Mouse (Mus musculus) liver, adult 2 months (tissue): Measurements from ENCODE around the gene A1cf. TPM values are rescaled to one million over a fixed set of nuclear protein-coding genes. Genes with fewer than 3 reads are reported as not detected.

Source experiments
- DNase-seq: peaks from one replicate; pipeline ENCODE4 v3.0.0-alpha.2; 2011; ENCODE audit warnings: low read depth, low spot score; ENCODE audit errors: extremely low read depth
- H3K27ac ChIP-seq: fragments of 200-500 bp; replicated peaks from 2 replicates; pipeline ENCODE4 v1.5.1; 2012; ENCODE audit warnings: low read depth, mild to moderate bottlenecking, control low read depth, inconsistent platforms, low read length; ENCODE audit not compliant: insufficient read depth
- H3K27me3 ChIP-seq: fragments of 200-500 bp; 2 replicates; pipeline ENCODE4 v1.6.1; 2012; ENCODE audit warnings: mild to moderate bottlenecking, moderate library complexity, low read length, inconsistent platforms; ENCODE audit not compliant: control insufficient read depth, insufficient read depth
- H3K36me3 ChIP-seq: fragments of 200-500 bp; 2 replicates; pipeline ENCODE4 v1.6.1; 2012; ENCODE audit warnings: low read length, inconsistent platforms; ENCODE audit not compliant: control insufficient read depth, insufficient read depth
- H3K4me1 ChIP-seq: fragments of 200-500 bp; 2 replicates; pipeline ENCODE4 v1.6.1; 2011; ENCODE audit warnings: low read length; ENCODE audit not compliant: control insufficient read depth, insufficient read depth
- H3K4me3 ChIP-seq: fragments of 200-500 bp; 2 replicates; pipeline ENCODE4 v1.5.1; 2011; ENCODE audit warnings: low read depth, mild to moderate bottlenecking, control low read depth, low read length, moderate library complexity; ENCODE audit not compliant: insufficient read depth
- H3K79me2 ChIP-seq: fragments of 200-500 bp; 2 replicates; pipeline ENCODE4 v1.6.1; 2012; ENCODE audit warnings: inconsistent platforms, mild to moderate bottlenecking, low read length, moderate library complexity; ENCODE audit not compliant: control insufficient read depth, insufficient read depth
- H3K9ac ChIP-seq: fragments of 200-500 bp; 2 replicates; pipeline ENCODE4 v1.6.1; 2012; ENCODE audit warnings: low read depth, mild to moderate bottlenecking, control low read depth, inconsistent platforms, low read length
- CTCF ChIP-seq: fragments of 200-500 bp; IDR thresholded peaks from 2 replicates; pipeline ENCODE4 v1.5.1; 2011; ENCODE audit warnings: low read depth, low read length, control low read depth
- POLR2A ChIP-seq: fragments of 200-500 bp; IDR thresholded peaks from 2 replicates; pipeline ENCODE4 v1.6.1; 2011; ENCODE audit warnings: low read length, control low read depth; ENCODE audit not compliant: insufficient read depth; ENCODE audit errors: extremely low read depth
- whole genome bisulfite sequencing: fragments of 180-500 bp; shearing (Covaris S2); methylation state at CpG from one replicate; pipeline ENCODE4 v1.1.7; 2018; 5-methylcytosine and 5-hydroxymethylcytosine counted together
- polyA plus RNA-seq: library from polyadenylated mRNA; depleted of rRNA; stranded (reverse); fragments of >200 nt; gene quantifications from 2 replicates; pipeline ENCODE4 v1.2.3, GENCODE M21; 2012
- total RNA-seq: library from RNA; depleted of rRNA; stranded (reverse); fragments of >200 nt; gene quantifications from 2 replicates; pipeline ENCODE4 v1.2.3, GENCODE M21; 2014

The A1cf gene
- total and polyA plus RNA-seq, 2 experiments = 53.4 to 117 TPM

DNA sequence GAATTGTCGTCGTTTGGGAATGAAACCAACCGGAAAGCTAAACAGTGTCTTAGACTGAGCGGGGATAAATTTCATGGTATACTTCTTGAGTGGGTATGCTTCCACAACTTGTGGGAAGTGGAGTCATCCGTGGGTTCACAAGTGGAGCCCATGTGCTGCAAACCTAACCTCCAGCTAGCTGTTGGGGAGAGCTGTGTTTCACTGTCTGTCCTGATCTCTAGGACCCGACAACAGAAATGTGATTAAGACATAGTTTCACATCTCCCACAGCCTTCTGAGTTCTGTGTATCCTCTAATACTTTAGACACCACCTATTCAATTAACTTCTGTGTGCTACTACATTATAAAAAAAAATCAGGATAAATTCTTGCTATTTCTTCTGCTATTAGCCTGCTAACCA is 407 bp downstream of the A1cf start:
- peaks cover 3% of the 10 kb centered on the region; the same call in 1 of the 2 replicates for H3K4me1 ChIP-seq
- peak overlapping the region; percentile 98 for H3K27ac ChIP-seq
- no peaks in the 10 kb centered on the region for H3K27me3 ChIP-seq
- 29% methylated on average over 6 of the region's 6 CpGs for WGBS
- peak overlapping the region; percentile 92 for H3K9ac ChIP-seq
- peaks cover 3% of the 10 kb centered on the region; the same call in 1 of the 2 replicates for H3K79me2 ChIP-seq
- DNase-seq = no peak
- peaks cover 2% of the 10 kb centered on the region for H3K36me3 ChIP-seq
- TF ChIP-seq CTCF (no peak), POLR2A (no peak)
- peak overlapping the region; percentile 61 for H3K4me3 ChIP-seq

DNA sequence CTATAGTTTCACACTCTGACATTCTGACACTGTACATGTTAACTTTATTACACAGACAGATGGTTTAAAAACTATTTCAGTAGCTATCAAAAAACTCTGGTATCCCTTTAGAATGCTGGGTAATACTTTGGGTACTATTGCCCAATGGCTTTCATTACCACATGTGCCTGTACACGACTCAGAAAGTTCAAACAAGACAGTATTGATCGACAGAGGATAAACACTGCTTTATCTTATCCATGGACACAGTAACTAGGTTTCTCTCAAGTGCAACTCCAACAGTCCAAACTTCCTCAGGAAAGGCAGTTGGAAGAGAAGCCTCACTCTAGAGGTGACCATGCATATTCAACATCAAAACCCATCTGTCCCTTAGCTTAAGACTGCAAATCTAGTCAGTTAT is 2.8 kb downstream of the A1cf start:
- WGBS = 11% methylated on average over 2 of the region's 2 CpGs
- no peak overlapping the region for H3K27ac ChIP-seq
- TF ChIP-seq CTCF = no peak
- no peak for TF ChIP-seq POLR2A

DNA sequence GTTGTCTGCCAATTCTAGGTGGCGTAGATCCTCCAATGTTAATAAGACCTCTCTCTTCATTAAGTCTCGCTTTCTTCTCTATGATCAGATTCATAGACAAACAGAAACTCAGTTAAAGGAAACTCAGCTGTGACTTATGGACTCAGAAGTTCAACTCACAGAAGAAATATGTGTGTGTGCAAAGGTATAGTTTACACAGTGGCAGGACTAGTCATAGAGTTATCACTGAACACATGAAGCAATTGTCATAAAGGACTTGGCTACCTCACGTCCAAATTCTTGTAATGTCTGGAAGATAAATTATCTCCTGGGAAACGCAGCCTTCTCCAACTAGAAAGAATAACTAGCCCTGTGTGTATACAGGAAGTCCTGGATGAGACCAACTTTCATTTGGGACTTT is 9.4 kb downstream of the A1cf start:
- 32% methylated on average over 4 of the region's 4 CpGs for WGBS
- TF ChIP-seq CTCF (no peak), POLR2A (no peak)
- H3K79me2 ChIP-seq = peaks cover 24% of the 10 kb centered on the region; the same call in 1 of the 2 replicates
- no peak overlapping the region for H3K27ac ChIP-seq
- H3K27me3 ChIP-seq = no peaks in the 10 kb centered on the region
- DNase-seq = peak; percentile 32
- H3K36me3 ChIP-seq = peaks cover 31% of the 10 kb centered on the region
- no peak overlapping the region for H3K9ac ChIP-seq
- no peak overlapping the region for H3K4me3 ChIP-seq
- H3K4me1 ChIP-seq = peaks cover 21% of the 10 kb centered on the region

More for the DNA sequence above, 2.8 kb downstream of the A1cf start:
- H3K9ac ChIP-seq = no peak overlapping the region
- no peaks in the 10 kb centered on the region for H3K27me3 ChIP-seq
- H3K4me1 ChIP-seq = peaks cover 10% of the 10 kb centered on the region; the same call in 1 of the 2 replicates
- peak overlapping the region; percentile 57; the same call in 1 of the 2 replicates for H3K4me3 ChIP-seq
- DNase-seq = peak; percentile 99
- peaks cover 16% of the 10 kb centered on the region for H3K36me3 ChIP-seq
- peaks cover 12% of the 10 kb centered on the region; the same call in 1 of the 2 replicates for H3K79me2 ChIP-seq

DNA sequence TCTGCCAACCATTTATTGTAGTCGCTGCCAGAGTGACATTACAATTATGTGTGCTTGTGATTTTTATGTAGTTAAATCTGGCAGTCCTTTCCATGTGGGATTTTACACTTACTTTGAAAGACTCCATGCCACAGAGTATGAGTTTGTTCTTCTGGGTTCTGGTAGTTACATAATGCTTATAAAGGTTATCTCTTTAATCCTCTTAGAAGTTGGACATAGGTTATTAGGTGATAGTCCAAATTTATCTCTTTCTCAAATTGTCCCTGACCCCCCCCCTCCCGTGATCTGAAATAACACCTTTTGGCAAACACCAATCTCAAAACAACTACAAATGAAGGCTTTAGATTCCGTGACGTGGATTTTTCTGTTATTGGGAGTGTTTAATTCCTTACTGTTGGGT is 16.0 kb downstream of the A1cf start:
- TF ChIP-seq POLR2A (no peak), CTCF (no peak)
- DNase-seq = peak; percentile 79
- H3K79me2 ChIP-seq = peaks cover 18% of the 10 kb centered on the region
- 28% methylated on average over 4 of the region's 4 CpGs for WGBS
- H3K36me3 ChIP-seq = peaks cover 6% of the 10 kb centered on the region
- no peak overlapping the region for H3K9ac ChIP-seq
- H3K27me3 ChIP-seq = no peaks in the 10 kb centered on the region
- no peak overlapping the region for H3K27ac ChIP-seq
- H3K4me1 ChIP-seq = peaks cover 35% of the 10 kb centered on the region
- H3K4me3 ChIP-seq = no peak overlapping the region

DNA sequence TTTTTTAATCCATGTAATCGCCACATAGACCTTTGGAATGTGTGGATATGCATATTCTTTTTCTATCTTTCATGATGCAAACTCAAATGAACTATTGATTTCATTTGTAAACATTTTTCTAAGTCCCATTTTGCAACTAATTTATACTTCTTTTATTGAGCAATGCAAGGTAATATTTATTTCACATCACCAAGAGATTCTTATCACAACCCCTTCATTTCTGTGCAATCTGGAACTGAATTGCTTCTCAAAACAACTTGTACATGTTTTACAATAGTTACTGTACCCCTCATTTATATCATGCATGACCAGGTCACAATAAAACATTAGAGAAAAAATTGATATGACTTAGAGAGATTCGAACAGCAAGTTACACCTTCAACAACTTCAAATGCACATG is 18.7 kb downstream of the A1cf start:
- TF ChIP-seq CTCF (no peak), POLR2A (no peak)
- peaks cover 8% of the 10 kb centered on the region for H3K36me3 ChIP-seq
- H3K4me3 ChIP-seq = no peak overlapping the region
- peak; percentile 90 for DNase-seq
- no peak overlapping the region for H3K9ac ChIP-seq
- H3K4me1 ChIP-seq = peaks cover 40% of the 10 kb centered on the region
- WGBS = 20% methylated on average over 2 of the region's 2 CpGs
- H3K79me2 ChIP-seq = peaks cover 19% of the 10 kb centered on the region
- peak overlapping the region; percentile 39; the same call in 1 of the 2 replicates for H3K27ac ChIP-seq
- no peaks in the 10 kb centered on the region for H3K27me3 ChIP-seq

DNA sequence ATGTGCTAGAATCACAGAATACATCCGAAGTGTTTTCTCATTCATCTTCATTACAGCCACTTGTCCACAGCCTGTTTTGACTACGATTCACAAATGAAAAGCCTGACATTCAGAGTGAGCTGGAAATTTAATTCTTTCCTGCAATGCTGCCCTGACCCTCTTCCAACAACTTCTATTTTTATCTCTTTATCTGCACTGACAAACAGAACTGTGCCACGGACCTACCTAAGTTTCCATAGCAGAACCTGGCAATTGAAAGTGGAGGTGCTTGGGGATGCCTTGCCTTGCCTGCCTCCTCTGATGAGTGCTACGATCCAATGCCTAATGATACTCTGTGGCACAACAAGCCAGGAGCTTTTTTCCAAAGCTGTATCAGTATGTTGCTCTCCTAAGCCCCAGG is 21.4 kb downstream of the A1cf start:
- Histone ChIP-seq H3K4me1 (peaks cover 42% of the 10 kb centered on the region), H3K36me3 (peaks cover 17% of the 10 kb centered on the region), H3K9ac (no peak overlapping the region), H3K4me3 (no peak overlapping the region), H3K27me3 (no peaks in the 10 kb centered on the region), H3K27ac (peak overlapping the region; percentile 77), H3K79me2 (peaks cover 18% of the 10 kb centered on the region)
- TF ChIP-seq CTCF = no peak
- TF ChIP-seq POLR2A = no peak
- peak; percentile 80 for DNase-seq
- WGBS = 22% methylated on average over 4 of the region's 4 CpGs
